Mouse (Mus musculus) heart, postnatal 0 days (tissue): ENCODE data around the gene Olfr1122.
"Not testable (repeated sequence)": the region's sequence is repeated elsewhere in the genome, so short reads cannot be mapped to it uniquely, and the experiment has no call there.

Experiments
- CTCF ChIP-seq: IDR thresholded peaks from 2 replicates; pipeline ENCODE4 v1.5.1; 2016; ENCODE audit warnings: antibody characterized with exemption, control low read depth, low read depth
- EP300 ChIP-seq: IDR thresholded peaks from 2 replicates; pipeline ENCODE4 v1.6.1; 2016; ENCODE audit warnings: antibody characterized with exemption, low read depth

- not testable (repeated sequence) for TF ChIP-seq EP300, CTCF
Measured at GRCm38 (mm10) chr2:87360121-87360520, 25.5 kb upstream of the Olfr1122 start.
